Mouse (Mus musculus) megakaryocyte, embryonic 14.5 days (primary cell): ENCODE results near the gene Psme1.

Source experiments
- FLI1 ChIP-seq: IDR thresholded peaks from 2 replicates; pipeline ENCODE4 v1.6.1; 2012; ENCODE audit warnings: low read length, inconsistent platforms, mixed read lengths
- GATA1 ChIP-seq: IDR thresholded peaks from 3 replicates; pipeline ENCODE4 v1.6.1; 2012; ENCODE audit warnings: mixed read lengths, low read length, inconsistent platforms, borderline replicate concordance

DNA sequence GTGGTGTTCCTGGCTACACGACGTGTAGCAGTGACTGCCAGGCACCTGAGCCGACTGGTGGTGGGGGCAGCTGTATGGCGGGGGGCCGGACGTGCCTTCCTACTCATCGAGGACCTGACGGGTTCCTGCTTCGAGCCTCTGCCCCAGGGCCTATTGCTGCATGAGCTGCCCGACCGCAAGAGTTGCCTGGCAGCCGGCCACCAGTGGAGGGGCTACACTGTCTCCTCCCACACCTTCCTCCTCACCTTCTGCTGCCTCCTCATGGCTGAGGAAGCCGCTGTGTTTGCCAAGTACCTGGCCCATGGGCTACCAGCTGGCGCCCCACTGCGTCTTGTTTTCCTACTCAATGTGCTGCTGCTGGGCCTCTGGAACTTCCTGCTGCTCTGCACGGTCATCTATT is 1.5 kb upstream of the Psme1 start:
- TF ChIP-seq GATA1 (no peak), FLI1 (no peak)
